Mouse (Mus musculus) forebrain, postnatal 0 days (tissue): Measurements from ENCODE around the gene Zmynd10. TPM values are rescaled to one million over a fixed set of nuclear protein-coding genes. Genes with fewer than 3 reads are reported as not detected.

Experiments used
- ATAC-seq: fragments of 200-750 bp; cut with Nextera tagmentation; 2 replicates; pipeline ENCODE4 v1.8.0; 2017; ENCODE audit warnings: mild to moderate bottlenecking, moderate library complexity
- DNase-seq: peaks from one replicate; pipeline ENCODE4 v3.0.0-alpha.2; 2015
- H3K27ac ChIP-seq: fragments of 300-500 bp; sonication (generic); 2 replicates; pipeline ENCODE4 v1.5.1; 2014; ENCODE audit warnings: low read depth, mild to moderate bottlenecking, antibody characterized with exemption, low read length, moderate library complexity, mixed read lengths
- H3K27me3 ChIP-seq: fragments of 300-500 bp; sonication (generic); 2 replicates; pipeline ENCODE4 v1.6.1; 2014; ENCODE audit warnings: mild to moderate bottlenecking, low read length, mixed read lengths; ENCODE audit not compliant: insufficient read depth
- H3K36me3 ChIP-seq: fragments of 300-500 bp; sonication (generic); 2 replicates; pipeline ENCODE4 v1.6.1; 2014; ENCODE audit warnings: mild to moderate bottlenecking, moderate library complexity; ENCODE audit not compliant: insufficient read depth
- H3K4me1 ChIP-seq: fragments of 300-500 bp; sonication (generic); 2 replicates; pipeline ENCODE4 v1.6.1; 2014; ENCODE audit warnings: antibody characterized with exemption; ENCODE audit not compliant: insufficient read depth
- H3K4me2 ChIP-seq: fragments of 300-500 bp; sonication (generic); 2 replicates; pipeline ENCODE4 v1.6.1; 2014; ENCODE audit warnings: low read depth, mild to moderate bottlenecking, moderate library complexity
- H3K4me3 ChIP-seq: fragments of 300-500 bp; sonication (generic); 2 replicates; pipeline ENCODE4 v1.5.1; 2014; ENCODE audit warnings: low read depth, low read length, mixed read lengths
- H3K9ac ChIP-seq: fragments of 300-500 bp; sonication (generic); 2 replicates; pipeline ENCODE4 v1.6.1; 2014; ENCODE audit warnings: mild to moderate bottlenecking
- H3K9me3 ChIP-seq: fragments of 300-500 bp; sonication (generic); 2 replicates; pipeline ENCODE4 v1.6.1; 2016; ENCODE audit warnings: low read length
- CTCF ChIP-seq: sonication (generic); IDR thresholded peaks from 2 replicates; pipeline ENCODE4 v1.5.1; 2016; ENCODE audit warnings: antibody characterized with exemption, control low read depth, low read depth
- WGBS: fragments of 180-500 bp; shearing (Covaris S2); extraction: QIAGEN DNeasy Blood & Tissue Kit; methylation state at CpG from one replicate; pipeline ENCODE4 v1.1.7; 2014; 5-methylcytosine and 5-hydroxymethylcytosine counted together
- polyA plus RNA-seq: library from polyadenylated mRNA; unstranded; fragments of >200 nt; fragmentation: Nextera tagmentation; extraction: Ambion mirVana; gene quantifications from 2 replicates; pipeline ENCODE4 v1.2.1, GENCODE M21; 2015
- total RNA-seq: library from RNA; depleted of rRNA; stranded (reverse); fragments of >200 nt; gene quantifications from 2 replicates; pipeline ENCODE4 v1.2.3, GENCODE M21; 2014; rRNA removed

Gene Zmynd10
- total and polyA plus RNA-seq, 2 experiments from 2014 or later: 7.0 to 11.6 TPM

DNA sequence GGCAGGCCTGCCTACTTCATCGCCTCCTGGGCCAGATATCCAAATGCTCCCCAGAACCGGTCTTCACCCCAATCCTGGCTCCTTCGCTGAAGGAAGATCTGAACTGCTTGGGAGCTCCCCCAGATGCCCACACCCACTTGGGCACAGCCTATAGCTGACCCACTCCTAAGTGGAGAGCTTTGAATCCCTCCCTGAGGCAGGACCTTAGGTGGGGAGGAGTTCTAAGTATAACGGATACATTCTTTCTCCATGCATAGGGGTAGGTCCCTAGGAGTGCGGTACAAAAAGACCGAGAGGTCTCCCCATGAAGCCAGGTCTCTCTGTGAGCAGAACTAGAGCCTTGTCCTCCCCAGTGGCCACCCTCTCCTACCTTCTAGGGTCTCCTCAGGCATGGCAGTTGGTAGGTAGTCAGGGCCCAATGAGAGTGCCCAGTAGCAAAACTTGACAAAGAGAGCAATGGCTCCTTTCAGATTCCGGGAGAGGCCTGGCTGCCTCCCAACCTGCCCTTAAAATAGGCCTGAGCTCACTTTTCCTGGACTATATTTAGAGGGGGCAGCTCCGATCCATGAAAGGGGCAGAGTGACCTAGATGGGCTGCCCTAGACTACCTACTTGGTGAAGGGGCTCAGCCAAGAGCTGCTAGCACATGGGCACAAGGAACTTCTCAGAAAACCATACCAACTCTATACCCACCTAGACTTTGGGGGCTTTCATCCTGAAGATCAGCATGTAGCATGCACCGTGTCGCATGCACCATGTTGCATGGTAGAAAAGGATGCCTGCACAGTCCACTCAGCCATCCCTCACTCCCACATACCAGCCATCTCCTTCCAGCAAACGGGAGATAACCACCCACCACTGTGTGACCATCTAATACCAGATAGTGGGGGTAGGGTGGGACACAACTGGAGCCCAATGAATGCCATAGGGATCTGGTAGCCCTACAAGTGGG is 49.8 kb downstream of the Zmynd10 start:
- 86% methylated on average over 11 of the region's 11 CpGs for WGBS
- H3K4me3 ChIP-seq: no peak overlapping the region
- no peak for TF ChIP-seq CTCF
- DNase-seq (no peak), ATAC-seq (no peak)
- H3K9me3 ChIP-seq: no peaks in the 10 kb centered on the region
- no peaks in the 10 kb centered on the region for H3K4me1 ChIP-seq
- H3K4me2 ChIP-seq: no peak overlapping the region
- H3K9ac ChIP-seq: no peak overlapping the region
- peaks cover 22% of the 10 kb centered on the region for H3K36me3 ChIP-seq
- no peaks in the 10 kb centered on the region for H3K27me3 ChIP-seq
- no peak overlapping the region for H3K27ac ChIP-seq

DNA sequence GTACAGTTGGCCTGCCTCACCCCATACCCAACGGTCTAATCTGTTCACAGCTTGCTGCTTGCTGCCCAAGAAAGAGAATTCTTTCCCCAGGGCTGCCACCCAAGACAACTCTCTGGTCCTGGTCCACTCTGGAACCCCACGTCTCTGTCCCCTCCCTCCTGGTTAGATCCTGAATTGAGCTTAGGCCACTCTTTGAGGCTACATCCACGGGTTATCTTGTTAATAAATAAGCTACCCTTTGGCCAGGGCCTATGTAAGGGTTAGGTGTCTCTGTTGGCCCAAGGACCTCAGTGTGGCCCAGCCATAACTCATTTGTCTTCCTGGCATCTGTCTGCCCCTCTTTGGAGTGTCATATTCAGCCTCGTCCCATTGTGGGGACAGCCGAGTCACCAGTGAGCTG is 51.3 kb downstream of the Zmynd10 start:
- H3K4me1 ChIP-seq: no peaks in the 10 kb centered on the region
- ATAC-seq: no peak
- H3K9me3 ChIP-seq: no peaks in the 10 kb centered on the region
- H3K4me3 ChIP-seq: no peak overlapping the region
- no peak overlapping the region for H3K9ac ChIP-seq
- no peak for DNase-seq
- 74% methylated on average over 5 of the region's 5 CpGs for WGBS
- H3K4me2 ChIP-seq: no peak overlapping the region
- no peak overlapping the region for H3K27ac ChIP-seq
- H3K36me3 ChIP-seq: peaks cover 9% of the 10 kb centered on the region
- no peaks in the 10 kb centered on the region for H3K27me3 ChIP-seq
- TF ChIP-seq CTCF: no peak

DNA sequence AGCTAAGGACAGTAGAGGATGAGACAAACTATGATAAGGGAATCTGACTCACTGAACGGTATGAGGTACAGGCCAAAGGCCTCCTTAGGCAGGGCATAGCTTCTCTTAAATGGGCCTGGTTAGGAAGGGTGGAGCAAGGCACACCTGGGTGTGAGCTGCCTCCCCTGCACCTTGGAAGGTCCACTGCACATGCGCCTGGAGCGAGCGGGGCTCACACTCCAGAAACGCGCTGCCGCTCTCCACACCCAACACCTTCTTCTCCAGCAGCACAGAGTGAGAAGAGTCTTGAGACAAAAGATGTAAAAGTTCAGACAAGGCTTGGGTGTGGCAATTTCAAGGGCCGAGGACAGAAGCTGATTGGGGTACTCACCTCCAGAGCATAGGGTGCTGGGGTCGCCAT is 52.3 kb downstream of the Zmynd10 start:
- Histone ChIP-seq H3K4me1 (no peaks in the 10 kb centered on the region), H3K4me2 (no peak overlapping the region), H3K4me3 (no peak overlapping the region), H3K9ac (no peak overlapping the region), H3K27ac (no peak overlapping the region), H3K9me3 (no peaks in the 10 kb centered on the region), H3K36me3 (no peaks in the 10 kb centered on the region), H3K27me3 (no peaks in the 10 kb centered on the region)
- no peak for TF ChIP-seq CTCF
- DNase-seq: no peak
- no peak for ATAC-seq
- 90% methylated on average over 9 of the region's 9 CpGs for WGBS

DNA sequence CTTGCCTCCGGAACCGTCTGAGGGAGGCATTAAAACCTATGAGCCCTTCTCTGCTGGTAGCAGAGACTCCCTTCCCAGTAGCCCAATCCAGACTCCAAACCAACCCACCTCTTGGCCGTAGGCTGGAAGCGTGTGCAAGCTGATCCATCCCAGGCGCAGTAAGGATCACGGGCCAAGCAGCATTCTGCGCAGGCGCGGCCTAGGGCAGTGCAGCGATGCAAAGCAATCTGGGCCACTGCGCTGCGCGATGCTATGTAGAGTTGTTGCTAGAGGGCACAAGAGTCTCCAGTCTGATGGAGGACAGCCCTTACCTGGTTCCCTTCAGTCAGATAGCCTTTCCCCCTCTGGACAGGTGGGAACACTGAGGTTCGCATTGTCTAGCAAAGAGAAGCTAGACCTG is 52.7 kb downstream of the Zmynd10 start:
- H3K4me1 ChIP-seq: no peaks in the 10 kb centered on the region
- no peak overlapping the region for H3K27ac ChIP-seq
- H3K9ac ChIP-seq: no peak overlapping the region
- H3K4me3 ChIP-seq: no peak overlapping the region
- no peak for ATAC-seq
- no peak overlapping the region for H3K4me2 ChIP-seq
- peak; percentile 25 for DNase-seq
- no peaks in the 10 kb centered on the region for H3K27me3 ChIP-seq
- H3K36me3 ChIP-seq: no peaks in the 10 kb centered on the region
- no peaks in the 10 kb centered on the region for H3K9me3 ChIP-seq
- WGBS: 82% methylated on average over 14 of the region's 14 CpGs
- TF ChIP-seq CTCF: no peak

DNA sequence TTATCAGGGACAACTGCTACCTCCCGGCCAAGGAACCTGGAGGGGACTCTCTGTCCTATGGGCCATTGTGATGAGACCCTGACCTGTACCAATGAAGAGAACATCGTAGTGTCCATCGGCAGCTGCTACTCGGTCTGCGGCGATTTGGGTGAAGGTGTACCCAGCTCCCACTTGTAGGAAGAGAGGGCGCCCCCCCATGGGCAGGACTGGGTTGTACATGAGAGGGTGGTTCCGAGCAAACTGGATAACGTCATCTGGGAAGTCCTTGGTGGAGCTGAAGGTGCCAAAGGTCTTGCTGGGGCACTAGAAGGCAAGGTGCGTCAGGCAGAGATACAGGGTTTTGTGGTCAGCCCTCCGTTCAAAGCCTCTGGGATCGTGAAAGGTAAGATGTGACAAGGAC is 53.6 kb downstream of the Zmynd10 start:
- no peak overlapping the region for H3K9ac ChIP-seq
- no peaks in the 10 kb centered on the region for H3K4me1 ChIP-seq
- H3K9me3 ChIP-seq: no peaks in the 10 kb centered on the region
- H3K4me2 ChIP-seq: no peak overlapping the region
- DNase-seq (no peak), ATAC-seq (no peak)
- H3K4me3 ChIP-seq: no peak overlapping the region
- H3K27me3 ChIP-seq: no peaks in the 10 kb centered on the region
- H3K36me3 ChIP-seq: no peaks in the 10 kb centered on the region
- TF ChIP-seq CTCF: no peak
- no peak overlapping the region for H3K27ac ChIP-seq
- WGBS: 77% methylated on average over 12 of the region's 12 CpGs

Other genes starting within 250 kb of the Zmynd10 start
- gene Hemk1, start 208.9 kb upstream of the Zmynd10 start, total RNA-seq: 14.1 and 14.2 TPM in 2 replicates
- 12.9 and 13.4 TPM in 2 replicates for gene Hemk1, start 208.9 kb upstream of the Zmynd10 start, polyA plus RNA-seq
- 5.2 and 7.2 TPM in 2 replicates for gene 6430571L13Rik, start 206.7 kb upstream of the Zmynd10 start, total RNA-seq
- gene 6430571L13Rik, start 206.7 kb upstream of the Zmynd10 start, polyA plus RNA-seq: 3.7 and 6.0 TPM in 2 replicates
- 29.7 and 49.5 TPM in 2 replicates for gene Cacna2d2, start 147.7 kb upstream of the Zmynd10 start, total RNA-seq
- gene Cacna2d2, start 147.7 kb upstream of the Zmynd10 start, polyA plus RNA-seq: 3.0 and 5.0 TPM in 2 replicates
- gene Tmem115, start 13.4 kb upstream of the Zmynd10 start, total RNA-seq: 44.3 and 51.4 TPM in 2 replicates
- gene Tmem115, start 13.4 kb upstream of the Zmynd10 start, polyA plus RNA-seq: 49.7 and 50.4 TPM in 2 replicates
- 36.0 and 42.7 TPM in 2 replicates for gene Cyb561d2, start 5.1 kb upstream of the Zmynd10 start, total RNA-seq
- gene Cyb561d2, start 5.1 kb upstream of the Zmynd10 start, polyA plus RNA-seq: 47.0 and 48.3 TPM in 2 replicates
- gene Nprl2, start 5.1 kb upstream of the Zmynd10 start, total RNA-seq: 59.9 and 73.3 TPM in 2 replicates
- 65.9 and 70.4 TPM in 2 replicates for gene Nprl2, start 5.1 kb upstream of the Zmynd10 start, polyA plus RNA-seq
- gene Rassf1, start 4.3 kb downstream of the Zmynd10 start, total RNA-seq: 21.7 and 25.2 TPM in 2 replicates
- gene Rassf1, start 4.3 kb downstream of the Zmynd10 start, polyA plus RNA-seq: 26.6 and 33.3 TPM in 2 replicates
- 109 and 118 TPM in 2 replicates for gene Tusc2, start 16.0 kb downstream of the Zmynd10 start, total RNA-seq
- 128 and 129 TPM in 2 replicates for gene Tusc2, start 16.0 kb downstream of the Zmynd10 start, polyA plus RNA-seq
- 48.5 and 51.5 TPM in 2 replicates for gene Hyal2, start 20.6 kb downstream of the Zmynd10 start, total RNA-seq
- gene Hyal2, start 20.6 kb downstream of the Zmynd10 start, polyA plus RNA-seq: 42.2 and 43.1 TPM in 2 replicates
- 3.5 and 3.9 TPM in 2 replicates for gene Hyal1, start 29.6 kb downstream of the Zmynd10 start, total RNA-seq
- 1.9 and 2.0 TPM in 2 replicates for gene Hyal1, start 29.6 kb downstream of the Zmynd10 start, polyA plus RNA-seq
- 15.8 and 27.0 TPM in 2 replicates for gene Naa80, start 31.6 kb downstream of the Zmynd10 start, total RNA-seq
- 18.8 and 21.3 TPM in 2 replicates for gene Naa80, start 31.6 kb downstream of the Zmynd10 start, polyA plus RNA-seq
- gene Hyal3, start 33.5 kb downstream of the Zmynd10 start, total RNA-seq: 1.00 and 2.9 TPM in 2 replicates
- 1.3 and 1.5 TPM in 2 replicates for gene Hyal3, start 33.5 kb downstream of the Zmynd10 start, polyA plus RNA-seq
- gene Ifrd2, start 40.3 kb downstream of the Zmynd10 start, total RNA-seq: 11.7 and 13.8 TPM in 2 replicates
- gene Ifrd2, start 40.3 kb downstream of the Zmynd10 start, polyA plus RNA-seq: 6.2 and 7.4 TPM in 2 replicates
- gene Sema3b, start 61.9 kb downstream of the Zmynd10 start, total RNA-seq: 6.5 and 6.6 TPM in 2 replicates
- 3.9 and 4.4 TPM in 2 replicates for gene Sema3b, start 61.9 kb downstream of the Zmynd10 start, polyA plus RNA-seq
- gene Gnai2, start 88.1 kb downstream of the Zmynd10 start, total RNA-seq: 200 and 223 TPM in 2 replicates
- gene Gnai2, start 88.1 kb downstream of the Zmynd10 start, polyA plus RNA-seq: 267 and 287 TPM in 2 replicates
- gene Slc38a3, start 122.2 kb downstream of the Zmynd10 start, total RNA-seq: 43.5 and 60.9 TPM in 2 replicates
- gene Slc38a3, start 122.2 kb downstream of the Zmynd10 start, polyA plus RNA-seq: 38.7 and 39.8 TPM in 2 replicates
- gene Gnat1, start 132.4 kb downstream of the Zmynd10 start, total RNA-seq: 0.24 TPM in 1 of 2 replicates, not detected in the other
- gene Gnat1, start 132.4 kb downstream of the Zmynd10 start, polyA plus RNA-seq: 0.73 and 1.8 TPM in 2 replicates
- gene Sema3f, start 163.2 kb downstream of the Zmynd10 start, total RNA-seq: 56.6 and 61.4 TPM in 2 replicates
- 7.1 and 7.8 TPM in 2 replicates for gene Sema3f, start 163.2 kb downstream of the Zmynd10 start, polyA plus RNA-seq
- gene Rbm5, start 223.7 kb downstream of the Zmynd10 start, total RNA-seq: 173 and 208 TPM in 2 replicates
- gene Rbm5, start 223.7 kb downstream of the Zmynd10 start, polyA plus RNA-seq: 111 and 152 TPM in 2 replicates